Mouse (Mus musculus): ENCODE results near the gene Upf3b.
"Not testable (repeated sequence)": the region's sequence is repeated elsewhere in the genome, so short reads cannot be mapped to it uniquely, and the experiment has no call there.

Gene Upf3b

GRCm38 (mm10) chrX:37080345-37080744, 29.8 kb downstream of the Upf3b start:
- not testable (repeated sequence) for DNase-seq (ENCODE audit: low read depth, low spot score)

- DNase-seq (ENCODE audit: low read depth, low spot score): no peak
Measured at GRCm38 (mm10) chrX:37076651-37077050, 33.5 kb downstream of the Upf3b start.

- DNase-seq (ENCODE audit: low read depth, low spot score): no peak
Measured at GRCm38 (mm10) chrX:37074262-37074892, 35.7 kb downstream of the Upf3b start.

- DNase-seq (ENCODE audit: low read depth, low spot score): no peak
Measured at GRCm38 (mm10) chrX:37068766-37069165, 41.4 kb downstream of the Upf3b start.

GRCm38 (mm10) chrX:37067299-37067698, 42.8 kb downstream of the Upf3b start:
- no peak for DNase-seq (ENCODE audit: low read depth, low spot score)

- no peak for DNase-seq (ENCODE audit: low read depth, low spot score)
Measured at GRCm38 (mm10) chrX:37063902-37064301, 46.2 kb downstream of the Upf3b start.

GRCm38 (mm10) chrX:37048890-37049823, 61.0 kb downstream of the Upf3b start:
- no peak for DNase-seq (ENCODE audit: low read depth, low spot score)

GRCm38 (mm10) chrX:37048066-37048889, 61.8 kb downstream of the Upf3b start, which contains the start of gene Sowahd:
Gene Sowahd, plus strand, starts transcription at chrX:37048845.
- DNase-seq (ENCODE audit: low read depth, low spot score): no peak

- no peak for DNase-seq (ENCODE audit: low read depth, low spot score)
Measured at GRCm38 (mm10) chrX:37042726-37043125, 67.4 kb downstream of the Upf3b start.

Measured in telencephalon, adult 2 months (tissue).